Mouse (Mus musculus) heart, adult 2 months (tissue): ENCODE data around the gene Glis3.

Source experiments
- EP300 ChIP-seq: fragments of 200-500 bp; IDR thresholded peaks from 2 replicates; pipeline ENCODE4 v1.6.1; 2011; ENCODE audit warnings: low read depth, low read length, control low read depth; ENCODE audit not compliant: insufficient read depth
- POLR2A ChIP-seq: fragments of 200-500 bp; IDR thresholded peaks from 2 replicates; pipeline ENCODE4 v1.6.1; 2011; ENCODE audit warnings: mild to moderate bottlenecking, low read depth, low read length, control low read depth; ENCODE audit not compliant: insufficient read depth

DNA sequence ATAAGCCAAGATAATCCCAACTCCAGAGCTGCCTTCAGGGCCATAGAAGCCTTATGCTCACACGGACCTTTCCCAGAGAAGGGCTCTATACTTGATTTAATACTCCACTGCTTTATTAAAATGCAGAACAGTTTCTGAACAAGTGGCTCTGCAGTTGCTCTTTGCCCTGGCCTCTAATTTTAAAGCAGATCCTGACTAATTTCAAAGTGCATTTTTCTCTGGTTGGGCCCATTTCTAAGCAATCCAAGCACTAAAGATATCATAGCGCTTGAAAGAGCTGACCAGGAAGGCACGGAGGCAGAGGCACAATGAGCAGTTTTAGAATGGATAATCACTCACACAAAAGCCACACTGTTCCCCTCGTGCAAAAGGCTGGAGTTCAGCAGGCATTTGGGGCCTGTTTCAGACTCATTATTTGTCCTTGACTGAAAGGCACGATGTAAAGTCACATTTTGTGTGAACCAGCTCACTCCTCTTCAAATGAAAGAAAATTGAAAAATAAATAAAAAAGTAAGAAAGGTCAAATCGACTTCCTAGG lies 202.5 kb downstream of the Glis3 start:
- TF ChIP-seq EP300 (no peak), POLR2A (no peak)
